Mouse (Mus musculus): ENCODE results near the gene Krt26.

Krt26 gene

DNA sequence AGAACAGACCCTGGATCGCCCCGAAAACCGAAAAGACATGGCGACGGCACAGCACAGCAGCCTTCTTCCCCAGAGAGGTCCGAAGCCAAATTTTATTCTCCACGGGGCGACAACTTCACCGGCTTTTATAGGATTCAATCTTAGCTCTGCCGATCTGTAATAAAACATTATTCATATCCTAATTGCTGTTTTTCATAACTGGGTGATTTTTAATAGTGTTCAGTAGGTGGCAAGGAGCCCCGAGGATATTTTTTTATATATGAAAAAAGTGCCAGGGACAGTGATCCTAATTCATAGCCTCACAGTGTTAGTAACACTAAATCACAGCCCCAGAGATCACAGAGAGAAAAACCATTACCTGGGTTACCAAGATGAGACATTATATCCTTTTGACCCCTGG, at the start of gene Krt26:
TSS of gene Krt26 (minus strand) at position 101 of the 400 bp plus-strand sequence.
- DNase-seq (ENCODE audit: low read depth, low spot score): no peak

GRCm38 (mm10) chr11:99385813-99386721, 48.3 kb upstream of the Krt26 start:
- peak; percentile 78 for DNase-seq (ENCODE audit: low read depth, low spot score)

GRCm38 (mm10) chr11:99379568-99379967, 41.8 kb upstream of the Krt26 start:
- peak; percentile 66 for DNase-seq (ENCODE audit: low read depth, low spot score)

GRCm38 (mm10) chr11:99374803-99375202, 37.0 kb upstream of the Krt26 start, which contains the start of gene Krt28:
TSS of gene Krt28 (minus strand) at chr11:99374903.
- no peak for DNase-seq (ENCODE audit: low read depth, low spot score)

GRCm38 (mm10) chr11:99369853-99370451, 32.2 kb upstream of the Krt26 start:
- DNase-seq (ENCODE audit: low read depth, low spot score): no peak

- no peak for DNase-seq (ENCODE audit: low read depth, low spot score)
Measured at GRCm38 (mm10) chr11:99369229-99369628, 31.5 kb upstream of the Krt26 start.

GRCm38 (mm10) chr11:99366791-99367190, 29.0 kb upstream of the Krt26 start:
- DNase-seq (ENCODE audit: low read depth, low spot score): no peak

DNA sequence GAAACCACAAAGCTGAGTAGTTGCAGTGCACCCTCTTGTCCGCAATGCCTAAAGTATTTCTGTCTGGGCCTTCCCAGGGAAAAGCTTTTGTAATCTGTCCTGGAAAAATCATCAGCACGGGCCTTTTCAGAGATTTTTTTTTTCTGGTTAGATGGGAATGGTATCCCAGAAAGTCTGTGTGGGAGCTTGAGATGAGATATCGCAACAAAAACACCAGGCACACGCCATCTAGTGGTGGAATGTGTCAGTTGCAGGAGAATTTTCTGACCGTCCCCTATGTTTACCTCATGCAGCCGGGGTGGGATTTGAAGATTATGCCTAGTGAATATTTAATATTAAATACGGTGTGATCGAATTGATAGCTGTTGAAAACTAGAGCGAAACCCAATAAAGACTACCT, 26.6 kb upstream of the Krt26 start:
- peak; percentile 62 for DNase-seq (ENCODE audit: low read depth, low spot score)

DNA sequence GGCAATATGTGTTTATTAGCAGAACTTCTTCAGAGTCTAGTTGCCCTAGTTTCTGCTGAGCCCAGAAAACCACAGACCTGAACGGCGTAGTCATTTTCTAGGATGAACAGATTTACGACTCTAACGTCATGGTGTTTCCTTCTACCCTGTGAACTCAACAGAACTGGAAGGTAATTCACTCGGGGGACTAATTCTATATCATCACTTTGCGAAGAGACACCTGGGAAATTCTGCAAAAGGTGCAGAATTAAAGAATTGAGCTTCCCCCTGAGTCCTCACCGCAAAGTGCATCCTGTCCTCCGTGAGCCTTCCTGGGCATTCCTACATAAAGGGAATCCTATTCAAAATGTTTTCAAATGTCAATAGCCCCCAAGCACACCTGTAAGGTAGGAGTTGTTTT, 23.7 kb upstream of the Krt26 start:
- DNase-seq (ENCODE audit: low read depth, low spot score): no peak

DNA sequence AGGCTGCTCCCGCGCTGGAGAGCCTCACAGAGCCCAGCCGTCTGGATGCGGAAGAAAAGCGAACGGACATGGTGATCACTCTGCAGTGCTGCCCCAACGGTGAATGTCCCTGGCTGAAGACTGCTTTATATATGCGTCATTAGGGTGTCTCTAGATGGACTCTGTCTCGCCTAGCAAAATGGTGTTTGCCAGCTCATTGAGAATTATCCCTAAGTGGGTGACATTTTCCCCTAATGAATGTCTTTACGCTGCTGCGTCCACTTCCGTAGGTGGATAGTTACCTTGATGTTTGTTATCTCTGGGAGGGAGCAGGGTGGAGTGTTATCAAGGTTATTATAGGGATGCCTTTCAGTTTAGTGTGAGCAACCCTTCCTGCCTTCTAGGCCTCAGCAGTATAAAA, 13.2 kb upstream of the Krt26 start, which contains the start of gene Krt27:
TSS of gene Krt27 (minus strand) at position 101 of the 400 bp plus-strand sequence.
- DNase-seq (ENCODE audit: low read depth, low spot score): no peak

- DNase-seq (ENCODE audit: low read depth, low spot score): no peak
Measured at GRCm38 (mm10) chr11:99339299-99339847, 1.6 kb upstream of the Krt26 start.

- no peak for DNase-seq (ENCODE audit: low read depth, low spot score)
Measured at GRCm38 (mm10) chr11:99333426-99333825, 4.3 kb downstream of the Krt26 start.

DNA sequence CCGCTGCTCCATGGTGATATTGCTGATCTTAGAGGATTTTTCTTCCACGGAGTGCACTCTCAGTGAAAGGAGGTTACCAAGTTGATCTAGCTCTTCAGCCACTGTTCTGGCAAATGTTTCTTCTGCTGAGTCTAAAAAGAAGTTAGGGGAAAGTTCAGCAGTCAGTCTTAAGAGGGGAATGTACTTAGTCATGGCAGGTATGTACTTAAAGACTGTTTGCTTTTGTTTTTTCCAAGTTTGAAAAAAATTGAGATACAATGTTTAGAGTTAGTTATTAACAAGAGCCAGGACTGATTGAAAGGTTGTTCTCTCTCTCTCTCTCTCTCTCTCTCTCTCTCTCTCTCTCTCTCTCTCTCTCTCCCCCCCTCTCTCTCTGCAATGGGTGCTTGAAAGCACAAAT, 8.1 kb downstream of the Krt26 start:
- no peak for DNase-seq (ENCODE audit: low read depth, low spot score)

DNA sequence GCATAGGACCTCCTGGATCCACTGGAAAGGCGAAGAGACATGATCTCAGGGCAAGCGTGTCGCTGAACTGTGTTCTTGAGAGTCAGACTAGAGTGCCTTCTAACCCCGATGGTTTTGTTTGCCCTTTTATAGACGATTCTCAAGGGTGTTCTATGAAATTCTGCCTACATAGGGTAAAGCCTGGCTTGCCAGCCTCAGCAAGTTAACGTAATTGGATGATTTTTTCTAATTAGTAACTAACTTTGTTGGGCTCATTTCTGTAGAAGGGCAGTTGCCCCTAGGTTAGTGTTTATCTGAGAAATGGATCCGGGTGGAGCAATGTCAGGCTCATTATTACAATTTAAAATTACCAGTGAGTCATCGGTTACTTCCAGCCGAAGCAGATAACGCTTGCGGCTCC, 14.9 kb downstream of the Krt26 start, which contains the start of gene Krt25:
TSS of gene Krt25 (minus strand) at position 101 of the 400 bp plus-strand sequence.
- no peak for DNase-seq (ENCODE audit: low read depth, low spot score)

- DNase-seq (ENCODE audit: low read depth, low spot score): no peak
Measured at GRCm38 (mm10) chr11:99321094-99321493, 16.7 kb downstream of the Krt26 start.

DNA sequence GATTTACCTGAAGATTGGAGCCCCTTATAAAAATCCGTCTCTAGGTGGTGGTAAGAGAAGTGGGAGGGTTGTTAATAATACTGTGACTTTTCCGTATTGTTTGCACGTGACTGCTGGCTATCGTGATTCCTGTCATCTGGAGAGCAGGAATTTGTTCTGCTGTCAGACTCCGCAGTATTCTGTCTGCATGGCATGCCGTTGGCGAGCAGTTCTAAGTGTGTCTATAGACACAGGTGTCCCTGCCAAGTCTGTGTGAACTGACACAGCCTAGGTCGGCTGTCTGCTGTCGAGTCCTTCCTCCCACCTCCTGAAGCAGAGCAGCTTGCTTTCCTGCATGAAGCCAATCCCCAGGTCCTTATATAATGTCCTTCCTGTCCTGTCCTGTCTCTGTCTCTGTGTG, 18.6 kb downstream of the Krt26 start:
- DNase-seq (ENCODE audit: low read depth, low spot score): no peak

DNA sequence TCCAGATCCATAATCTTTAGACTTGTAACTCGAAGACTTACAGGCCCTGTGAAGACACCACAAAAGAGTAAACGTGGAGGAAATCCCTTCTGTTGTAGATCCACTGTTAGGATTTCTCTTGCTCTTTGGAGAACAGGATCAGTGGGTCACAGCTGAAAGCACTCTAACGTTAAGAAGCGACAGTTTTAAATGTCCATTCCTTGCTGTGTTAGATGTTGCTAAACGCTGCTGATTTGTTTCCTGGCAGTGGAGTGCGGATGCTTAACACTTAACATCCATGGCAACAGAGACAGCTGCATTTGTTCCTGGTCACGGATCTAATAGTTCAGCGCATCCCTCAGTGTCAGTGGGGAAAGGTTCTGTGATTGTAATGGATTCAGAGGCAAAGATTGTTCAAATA, 21.2 kb downstream of the Krt26 start:
- no peak for DNase-seq (ENCODE audit: low read depth, low spot score)

- no peak for DNase-seq (ENCODE audit: low read depth, low spot score)
Measured at GRCm38 (mm10) chr11:99314594-99314993, 23.2 kb downstream of the Krt26 start.

- peak; percentile 66 for DNase-seq (ENCODE audit: low read depth, low spot score)
Measured at GRCm38 (mm10) chr11:99310882-99311281, 26.9 kb downstream of the Krt26 start.

DNA sequence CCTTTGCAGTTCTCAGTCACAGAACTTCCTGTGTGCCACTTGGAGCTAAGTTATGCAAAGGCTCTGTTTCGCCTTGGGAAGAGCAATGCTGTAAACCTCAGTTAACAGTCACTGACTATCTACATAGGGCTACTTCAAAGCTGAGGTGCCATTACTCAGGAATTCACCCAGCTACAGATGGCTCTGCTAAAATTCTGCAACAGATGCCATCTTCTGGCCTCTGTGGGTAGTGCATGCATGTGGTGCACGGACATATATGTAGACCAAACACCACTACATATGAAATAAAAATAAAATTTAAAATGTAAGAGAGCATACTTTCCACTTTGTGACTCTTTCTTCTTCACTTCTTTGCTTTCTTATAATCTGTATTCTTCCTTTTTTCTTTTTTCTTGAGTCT, 30.2 kb downstream of the Krt26 start:
- DNase-seq (ENCODE audit: low read depth, low spot score): peak; percentile 83

DNA sequence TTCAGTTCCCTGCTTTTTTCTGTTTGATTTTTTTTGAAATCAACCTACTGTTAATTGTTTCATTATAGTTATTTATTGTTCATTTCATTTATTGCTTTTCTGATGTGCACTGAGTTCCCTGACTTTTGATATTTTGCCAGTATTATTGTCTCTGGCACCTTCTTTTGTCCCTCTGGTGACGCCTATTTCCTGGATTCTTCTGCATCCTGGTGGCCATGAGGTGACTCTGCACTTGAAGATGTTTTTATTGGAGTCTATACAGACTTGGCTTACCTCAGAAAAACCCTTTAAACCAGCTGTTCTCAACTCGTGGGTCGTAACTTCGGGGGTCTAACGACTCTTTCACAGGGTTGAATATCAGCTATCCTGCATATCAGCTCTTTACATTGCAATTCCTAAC, 42.7 kb downstream of the Krt26 start:
- DNase-seq (ENCODE audit: low read depth, low spot score): no peak

DNA sequence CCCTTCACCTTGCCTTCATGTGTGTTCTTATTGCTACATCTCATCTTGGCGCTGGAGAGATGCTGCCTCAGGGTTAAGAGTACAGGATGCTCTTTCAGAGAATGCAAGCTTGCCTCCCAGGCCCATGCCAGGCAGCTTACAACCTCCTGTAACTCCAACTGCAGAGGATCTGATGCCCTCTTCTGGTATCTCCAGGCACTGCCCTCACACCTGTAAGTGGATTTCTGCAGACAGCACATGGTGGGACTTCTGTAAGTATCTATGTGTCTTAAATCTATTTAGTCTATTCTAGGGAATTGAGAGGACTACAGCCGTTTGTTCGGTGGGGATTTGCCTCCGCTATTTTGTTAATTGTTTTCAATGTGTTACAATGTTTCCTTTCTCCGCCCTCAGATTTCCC, 44.9 kb downstream of the Krt26 start:
- peak; percentile 36 for DNase-seq (ENCODE audit: low read depth, low spot score)
